Mouse (Mus musculus) olfactory bulb, adult 2 months (tissue): Measurements from ENCODE around the gene Hspb1. TPM values are rescaled to one million over a fixed set of nuclear protein-coding genes. Genes with fewer than 3 reads are reported as not detected.
A peak's percentile ranks its signal among the peaks of the same experiment; 100 is the strongest.

Source experiments
- H3K27ac ChIP-seq: fragments of 200-500 bp; 2 replicates; pipeline ENCODE4 v1.5.1; 2012; ENCODE audit warnings: low read depth, low read length; ENCODE audit not compliant: insufficient read depth
- H3K4me1 ChIP-seq: fragments of 200-500 bp; 2 replicates; pipeline ENCODE4 v1.6.1; 2012; ENCODE audit warnings: low read length; ENCODE audit not compliant: control insufficient read depth, insufficient read depth
- H3K4me3 ChIP-seq: fragments of 200-500 bp; 2 replicates; pipeline ENCODE4 v1.5.1; 2012; ENCODE audit warnings: mild to moderate bottlenecking, low read depth, low read length, moderate library complexity; ENCODE audit not compliant: insufficient read depth
- CTCF ChIP-seq: fragments of 200-500 bp; IDR thresholded peaks from 2 replicates; pipeline ENCODE4 v1.5.1; 2012; ENCODE audit warnings: low read depth, mild to moderate bottlenecking, low read length, moderate library complexity; ENCODE audit not compliant: insufficient read depth
- POLR2A ChIP-seq: fragments of 200-500 bp; IDR thresholded peaks from 2 replicates; pipeline ENCODE4 v1.6.1; 2012; ENCODE audit warnings: mild to moderate bottlenecking, low read depth, low read length, moderate library complexity; ENCODE audit not compliant: insufficient read depth
- WGBS: fragments of 180-500 bp; shearing (Covaris S2); methylation state at CpG from one replicate; pipeline ENCODE4 v1.1.7; 2018; 5-methylcytosine and 5-hydroxymethylcytosine counted together
- polyA plus RNA-seq: library from polyadenylated mRNA; stranded (reverse); fragments of >200 nt; gene quantifications from 2 replicates; pipeline ENCODE4 v1.2.4, GENCODE M21; 2012; ENCODE audit warnings: low replicate concordance; ENCODE audit not compliant: missing spikeins, insufficient read depth, insufficient read length

The Hspb1 gene
- polyA plus RNA-seq, 1 experiment: not detected

DNA sequence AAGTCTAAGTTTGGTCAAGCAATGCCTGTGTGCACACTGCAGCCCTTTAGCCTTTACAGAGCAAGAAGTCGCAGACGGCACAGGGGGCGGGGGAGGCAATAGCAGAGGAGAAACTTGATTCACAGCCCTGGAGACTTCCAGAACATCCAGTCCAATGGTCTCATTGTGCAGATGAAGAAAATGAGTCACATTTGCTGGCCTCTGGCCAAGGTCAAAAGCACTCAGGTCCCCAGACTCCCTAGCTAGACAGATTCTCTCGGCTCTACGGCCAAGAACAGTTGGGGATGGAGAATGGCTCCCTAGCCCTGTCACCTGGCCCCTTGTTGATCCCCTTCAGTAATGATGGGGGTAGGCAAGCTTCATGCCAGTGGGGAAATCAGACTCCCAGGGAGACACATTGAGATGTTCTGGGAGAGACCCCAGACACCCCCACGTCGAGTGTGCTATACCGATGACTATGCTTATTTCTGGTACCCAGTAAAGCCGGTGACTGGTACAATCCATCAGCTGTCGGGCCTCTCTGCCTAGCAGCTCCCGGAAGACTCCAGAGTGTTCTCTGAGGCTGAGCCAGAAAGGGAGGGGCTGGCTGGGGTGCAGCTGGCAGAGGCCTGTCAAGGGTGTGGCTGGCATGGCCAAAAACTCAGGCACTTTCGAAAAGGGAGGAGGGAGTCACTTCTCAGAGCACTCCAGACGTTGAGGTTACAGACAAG lies 8.1 kb upstream of the Hspb1 start:
- no peak overlapping the region for H3K4me3 ChIP-seq
- H3K4me1 ChIP-seq: peaks cover 16% of the 10 kb centered on the region
- H3K27ac ChIP-seq: no peak overlapping the region
- 22% methylated on average over 13 of the region's 13 CpGs for WGBS
- TF ChIP-seq POLR2A (no peak), CTCF (no peak)

DNA sequence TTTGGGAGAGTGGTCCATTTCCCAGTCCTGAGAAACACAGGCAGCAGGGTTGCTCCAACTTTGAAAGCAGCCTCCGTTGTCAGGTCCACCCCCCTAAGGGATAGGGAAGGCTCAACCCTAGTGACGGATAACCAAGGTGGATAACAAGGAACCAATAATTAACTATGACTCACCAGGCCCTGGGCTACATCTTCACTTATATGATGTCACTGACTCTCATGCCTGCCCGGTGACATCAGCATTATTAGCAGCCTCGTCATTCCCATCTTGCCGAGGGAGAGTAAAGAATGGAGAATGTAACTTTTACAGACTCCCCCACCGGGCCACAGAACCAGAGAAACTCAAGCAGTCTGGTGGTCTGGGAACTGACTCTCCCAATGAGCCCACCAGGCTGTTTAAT lies 3.1 kb upstream of the Hspb1 start:
- H3K27ac ChIP-seq: no peak overlapping the region
- no peak overlapping the region for H3K4me3 ChIP-seq
- H3K4me1 ChIP-seq: peaks cover 16% of the 10 kb centered on the region
- 58% methylated on average over 6 of the region's 6 CpGs for WGBS
- TF ChIP-seq POLR2A (no peak), CTCF (no peak)

DNA sequence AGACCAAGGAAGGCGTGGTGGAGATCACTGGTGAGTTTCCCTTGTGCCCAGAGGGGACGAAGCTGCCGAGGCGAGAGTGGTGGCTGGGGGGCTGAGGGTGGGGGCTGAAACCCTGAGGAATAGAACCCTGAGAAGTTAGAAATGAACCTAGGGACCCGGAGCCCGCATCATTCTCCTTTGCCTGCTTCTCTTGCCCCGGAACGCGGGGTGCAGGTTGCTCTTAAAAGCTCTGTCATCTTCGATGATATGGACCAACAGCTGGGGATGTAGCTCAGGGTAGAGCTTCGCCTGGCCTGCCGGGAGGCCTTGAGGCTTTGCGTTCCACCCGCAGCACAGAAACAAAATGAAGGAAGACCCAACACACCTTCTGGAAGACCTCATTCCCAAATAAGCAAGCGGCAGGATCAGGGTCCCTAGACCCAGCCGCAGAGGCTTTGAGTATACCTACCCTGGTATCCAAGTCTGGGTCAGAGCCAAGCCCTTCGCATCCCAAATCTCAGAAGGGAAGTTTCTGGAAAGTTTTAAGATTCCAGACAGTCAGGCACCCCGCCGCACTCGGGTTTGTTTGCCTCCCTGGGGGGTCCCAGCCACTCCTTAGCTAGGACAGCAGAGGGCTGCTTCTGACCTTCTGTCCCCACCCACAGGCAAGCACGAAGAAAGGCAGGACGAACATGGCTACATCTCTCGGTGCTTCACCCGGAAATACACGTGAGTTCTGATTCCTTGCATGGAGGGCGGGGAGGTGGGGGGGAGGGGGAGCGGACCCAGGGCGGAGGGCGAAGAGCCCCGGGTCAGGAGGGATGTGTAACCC lies 891 bp downstream of the Hspb1 start:
- peak overlapping the region; percentile 21 for H3K4me3 ChIP-seq
- no peak for TF ChIP-seq CTCF
- no peak for TF ChIP-seq POLR2A
- no peak overlapping the region for H3K27ac ChIP-seq

DNA sequence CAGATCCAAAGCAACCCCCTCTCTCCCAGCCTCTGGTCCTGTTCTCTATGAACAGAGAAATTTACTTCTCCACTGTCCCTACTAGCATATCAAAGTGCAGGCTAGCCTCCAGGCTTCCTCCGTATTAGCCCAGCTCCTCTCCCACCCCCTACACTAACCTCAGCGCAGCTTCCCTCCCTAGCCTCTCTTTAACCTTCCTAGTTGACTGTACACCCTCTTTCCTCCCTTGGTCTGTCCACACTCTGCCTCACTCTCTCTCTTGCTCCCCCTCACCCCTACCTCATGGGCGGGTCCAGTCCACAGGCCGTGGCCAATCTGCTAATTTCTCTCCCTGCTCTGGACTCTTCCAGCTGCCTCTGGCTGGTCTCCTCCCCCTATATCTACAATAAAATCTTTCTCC lies 2.6 kb downstream of the Hspb1 start:
- H3K27ac ChIP-seq: no peak overlapping the region
- peaks cover 19% of the 10 kb centered on the region for H3K4me1 ChIP-seq
- no peak overlapping the region for H3K4me3 ChIP-seq
- TF ChIP-seq POLR2A (no peak), CTCF (no peak)
- 73% methylated on average over 4 of the region's 4 CpGs for WGBS

More for the DNA sequence above, 891 bp downstream of the Hspb1 start:
- WGBS: 11% methylated on average over 30 of the region's 30 CpGs
- H3K4me1 ChIP-seq: peaks cover 19% of the 10 kb centered on the region

DNA sequence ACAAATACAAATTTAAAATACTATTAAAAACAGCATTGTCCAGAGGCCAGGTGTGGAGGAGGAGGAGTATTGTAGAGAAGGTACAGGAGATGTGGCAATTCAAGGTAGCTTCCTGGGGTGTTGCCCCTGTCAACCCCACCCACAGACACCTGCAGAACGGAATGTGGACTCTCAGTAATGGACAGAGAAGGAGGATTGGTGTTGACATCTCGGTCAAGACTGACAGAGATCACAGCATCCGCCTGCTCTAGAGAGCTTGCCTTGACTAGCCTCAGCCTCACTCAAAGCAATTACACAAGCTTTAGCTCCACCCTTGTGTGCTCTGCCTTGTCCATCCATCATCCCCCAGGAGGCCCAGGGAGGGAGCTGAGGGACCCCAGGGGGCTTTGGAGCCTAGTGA lies 3.2 kb downstream of the Hspb1 start:
- TF ChIP-seq POLR2A (no peak), CTCF (no peak)
- Histone ChIP-seq H3K4me1 (peaks cover 19% of the 10 kb centered on the region), H3K4me3 (no peak overlapping the region), H3K27ac (no peak overlapping the region)
- WGBS: 79% methylated on average over 3 of the region's 3 CpGs

DNA sequence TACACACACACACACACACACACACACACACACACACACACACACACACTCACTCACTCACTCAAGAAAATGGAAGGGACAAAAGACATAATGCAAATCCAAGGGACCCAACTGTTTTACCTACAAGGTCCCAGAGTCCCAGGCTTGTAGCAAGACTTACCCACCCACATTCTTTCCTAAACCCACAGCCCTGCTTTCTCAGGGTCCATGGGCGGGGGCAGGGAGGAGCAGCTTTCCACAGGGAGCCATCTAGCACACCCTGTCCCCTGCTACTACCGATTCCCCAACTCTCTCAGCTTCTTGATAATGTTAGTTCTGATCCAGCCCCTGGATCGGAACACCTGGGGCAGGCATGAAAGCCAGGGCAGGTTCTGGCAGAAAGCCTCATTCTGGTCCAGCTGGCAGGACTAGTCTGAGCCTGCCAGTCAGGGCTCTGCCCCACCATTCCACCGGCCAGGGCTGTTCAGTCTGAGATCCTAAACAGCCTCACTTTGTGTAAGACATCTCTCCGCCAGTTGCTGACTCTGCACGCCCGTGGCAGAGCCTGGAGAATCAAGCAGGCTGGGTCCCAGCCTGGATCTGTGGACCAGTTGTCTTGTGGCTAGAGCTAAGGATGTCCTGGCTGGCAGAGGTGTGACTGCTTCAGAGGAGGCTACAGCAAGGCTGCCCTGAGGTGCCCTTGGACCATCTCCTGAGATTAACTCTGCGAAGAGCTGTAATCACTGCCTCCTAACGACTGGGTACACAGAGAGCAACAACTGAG lies 5.1 kb downstream of the Hspb1 start:
- TF ChIP-seq POLR2A (no peak), CTCF (no peak)
- 54% methylated on average over 9 of the region's 9 CpGs for WGBS
- H3K4me3 ChIP-seq: no peak overlapping the region
- H3K27ac ChIP-seq: no peak overlapping the region
- peaks cover 14% of the 10 kb centered on the region for H3K4me1 ChIP-seq

DNA sequence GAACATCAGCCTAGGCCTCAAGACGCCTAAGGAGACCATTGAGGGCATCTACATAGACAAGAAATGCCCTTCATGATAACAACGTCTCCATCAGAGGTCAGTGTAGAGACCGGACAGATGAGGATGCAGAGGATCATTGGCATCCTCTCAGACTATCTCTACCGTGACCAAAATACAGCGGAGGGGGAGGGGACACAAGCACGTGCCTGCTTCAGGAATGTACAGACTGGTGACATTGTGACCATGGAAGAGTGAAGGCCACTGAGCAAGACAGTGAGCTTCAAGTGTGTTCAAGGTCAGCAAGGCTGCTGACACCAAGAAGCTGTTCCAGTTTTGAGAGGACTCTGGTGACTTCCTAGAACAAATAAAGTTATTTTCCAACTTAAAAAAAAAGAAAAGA lies 7.2 kb downstream of the Hspb1 start:
- H3K27ac ChIP-seq: no peak overlapping the region
- TF ChIP-seq POLR2A (no peak), CTCF (no peak)
- 90% methylated on average over 6 of the region's 6 CpGs for WGBS
- H3K4me1 ChIP-seq: peaks cover 6% of the 10 kb centered on the region; the same call in 1 of the 2 replicates
- H3K4me3 ChIP-seq: no peak overlapping the region

DNA sequence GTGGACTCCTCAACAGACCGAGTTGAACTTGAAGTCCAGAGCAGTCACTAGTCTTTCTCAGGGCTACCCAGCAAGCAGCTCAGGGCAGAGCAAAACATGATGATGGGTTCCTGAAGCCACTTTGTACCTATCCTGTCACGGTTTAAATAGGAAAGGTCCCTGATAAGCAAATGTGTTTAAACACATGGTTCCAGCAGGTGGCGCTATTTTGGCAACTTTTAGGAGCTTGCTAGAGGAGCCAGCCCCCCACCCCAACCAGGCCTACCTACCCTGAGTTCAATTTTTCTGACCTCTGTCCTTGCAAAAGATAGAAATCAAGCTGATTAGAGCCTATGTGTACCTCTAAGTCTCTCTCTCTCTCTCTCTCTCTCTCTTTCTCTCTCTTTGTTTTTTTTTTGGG lies 10.3 kb downstream of the Hspb1 start:
- Histone ChIP-seq H3K4me1 (peaks cover under 1% of the 10 kb centered on the region; the same call in 1 of the 2 replicates), H3K4me3 (no peak overlapping the region), H3K27ac (no peak overlapping the region)
- 22% methylated on average over 3 of the region's 3 CpGs for WGBS
- TF ChIP-seq CTCF: no peak
- TF ChIP-seq POLR2A: no peak
